Mouse (Mus musculus) liver (tissue): ENCODE measurements at regions not wholly inside any gene's neighbourhood (a gene's known extent, or its start where the extent isn't known, plus 50 kb on each side); places are given as distances from the start of the nearest gene placed in this dataset.

Experiments used
- DNase-seq: peaks from one replicate; pipeline ENCODE4 v3.0.0-alpha.2; 2020; ENCODE audit warnings: mixed read lengths

GRCm38 (mm10) chr2:8628007-8628406 is 1118.6 kb upstream of the Celf2 start:
- no peak for DNase-seq

- DNase-seq, result peak; percentile 29
Measured at GRCm38 (mm10) chr2:8628485-8629208, 1119.3 kb upstream of the Celf2 start.

- no peak for DNase-seq
Measured at GRCm38 (mm10) chr2:8638082-8638481, 1128.7 kb upstream of the Celf2 start.

- DNase-seq, result no peak
Measured at GRCm38 (mm10) chr2:8639282-8639681, 1129.9 kb upstream of the Celf2 start.

- no peak for DNase-seq
Measured at GRCm38 (mm10) chr2:8645463-8645862, 1136.1 kb upstream of the Celf2 start.

- DNase-seq, result no peak
Measured at GRCm38 (mm10) chr2:8660544-8660943, 1151.2 kb upstream of the Celf2 start.

- DNase-seq, result peak; percentile 44
Measured at GRCm38 (mm10) chr2:8673751-8674378, 1164.5 kb upstream of the Celf2 start.

- no peak for DNase-seq
Measured at GRCm38 (mm10) chr2:8675537-8675936, 1166.2 kb upstream of the Celf2 start.

GRCm38 (mm10) chr2:8676546-8676945 is 1167.2 kb upstream of the Celf2 start:
- peak; percentile 4 for DNase-seq

- no peak for DNase-seq
Measured at GRCm38 (mm10) chr2:8690846-8691643, 1181.7 kb upstream of the Celf2 start.

- DNase-seq, result no peak
Measured at GRCm38 (mm10) chr2:8729306-8729705, 1151.7 kb upstream of the 4930412O13Rik start.

GRCm38 (mm10) chr2:8754142-8754541 is 1126.9 kb upstream of the 4930412O13Rik start:
- DNase-seq, result peak; percentile 3

- DNase-seq, result no peak
Measured at GRCm38 (mm10) chr2:8756546-8756945, 1124.5 kb upstream of the 4930412O13Rik start.

GRCm38 (mm10) chr2:8770636-8771035 is 1110.4 kb upstream of the 4930412O13Rik start:
- DNase-seq, result no peak

GRCm38 (mm10) chr2:8781152-8781935 is 1099.7 kb upstream of the 4930412O13Rik start:
- no peak for DNase-seq

GRCm38 (mm10) chr2:8782225-8782624 is 1098.8 kb upstream of the 4930412O13Rik start:
- DNase-seq, result no peak

- DNase-seq, result no peak
Measured at GRCm38 (mm10) chr2:8802061-8802460, 1079.0 kb upstream of the 4930412O13Rik start.

- no peak for DNase-seq
Measured at GRCm38 (mm10) chr2:8809609-8810008, 1071.4 kb upstream of the 4930412O13Rik start.

GRCm38 (mm10) chr2:8818127-8818526 is 1062.9 kb upstream of the 4930412O13Rik start:
- no peak for DNase-seq

GRCm38 (mm10) chr2:8825406-8825805 is 1055.6 kb upstream of the 4930412O13Rik start:
- DNase-seq, result no peak
